10 mouse cellular contexts compared by ENCODE assay signal in the genomic region with DNA sequence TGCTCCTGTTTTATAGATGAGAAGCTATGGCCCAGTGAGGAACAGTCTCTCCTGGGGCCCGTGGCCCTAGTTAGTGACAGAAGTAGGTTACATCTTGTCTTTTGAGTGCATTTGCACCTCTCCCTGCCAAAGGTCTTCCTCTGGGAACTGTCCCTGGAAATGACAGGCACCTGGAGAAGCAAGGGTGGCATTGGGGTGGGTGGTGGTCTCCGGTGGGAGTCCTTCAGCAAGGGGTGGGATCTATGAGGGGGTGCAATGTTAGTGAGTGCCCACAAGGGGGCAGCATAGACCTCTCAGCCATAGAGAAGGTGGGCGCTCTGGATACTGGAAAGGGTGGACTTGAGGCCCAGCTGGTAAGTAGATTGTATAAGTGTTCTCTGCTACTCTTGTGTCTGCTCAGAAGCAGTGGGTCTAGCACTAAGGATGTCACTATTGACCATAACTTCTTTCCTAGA. TPM values are rescaled to one million over a fixed set of nuclear protein-coding genes. Genes with fewer than 3 reads are reported as not detected.
DNase-seq lines count a peak whose midpoint lies in the region; ATAC-seq and TF ChIP-seq lines count a peak whose summit lies in the region.
"Had no signal": no experiment of that assay in that cellular context is flagged by ENCODE, and none has a peak within 500 bp of the region (broad histone marks: within the 10 kb centered on the region; RNA-seq: fewer than 3 reads in every experiment).

No protein-coding gene starts in this region.

- no peaks in the 10 kb centered on the region for H3K9me3 ChIP-seq in G1E (replicated peaks)
- H3K9me3 ChIP-seq in hindbrain, embryonic 12.5 days (replicated peaks) = peaks cover 5% of the 10 kb centered on the region; the same call in 1 of the 2 replicates
- no peaks in the 10 kb centered on the region; the same call in 1 of the 2 replicates for H3K9me3 ChIP-seq in midbrain, embryonic 10.5 days (replicated peaks)

- 66% methylated on average over 3 of the region's 3 CpGs for WGBS in hindbrain, embryonic 12.5 days
- WGBS in midbrain, embryonic 10.5 days = 69% methylated on average over 3 of the region's 3 CpGs

- DNase-seq in layer of hippocampus, adult 2 months (ENCODE audit: low spot score in 2 of 2) = peak in 1 of 2 experiments; percentile 53
- DNase-seq in layer of hippocampus, adult 11-12 months (ENCODE audit: low spot score) = no peak
- peak; percentile 51 for DNase-seq in G1E (ENCODE audit: low spot score)
- peak; percentile 53 to 59 for DNase-seq in cerebellum, postnatal 25 days
- peak; percentile 56 for DNase-seq in midbrain, embryonic 10.5 days (ENCODE audit: low spot score)
- peak; percentile 72 for DNase-seq in thymus, postnatal 4 days
- DNase-seq in spleen, postnatal 36 days (ENCODE audit: low spot score in 2 of 2) = no peak

- no peak overlapping the region for H3K9ac ChIP-seq in hindbrain, embryonic 12.5 days

- H3K4me2 ChIP-seq in hindbrain, embryonic 12.5 days (replicated peaks) = no peak overlapping the region

- TF ChIP-seq CTCF in layer of hippocampus, adult 2 months (conservative IDR thresholded peaks at IDR 0.05) = peak; percentile 97
- TF ChIP-seq CTCF in G1E (IDR thresholded peaks at IDR 0.05; ENCODE audit: low read depth, low read length) = peak; percentile 90

- peaks cover 56% of the 10 kb centered on the region for H3K4me1 ChIP-seq in G1E (ENCODE audit: insufficient read depth, low read depth, low read length)
- peaks cover 28% of the 10 kb centered on the region for H3K4me1 ChIP-seq in hindbrain, embryonic 12.5 days
- H3K4me1 ChIP-seq in midbrain, embryonic 10.5 days = peaks cover 39% of the 10 kb centered on the region

- H3K27ac ChIP-seq in layer of hippocampus, adult 2 months = peak overlapping the region; percentile 65
- H3K27ac ChIP-seq in hindbrain, embryonic 12.5 days = no peak overlapping the region
- no peak overlapping the region; the same call in 1 of the 2 replicates for H3K27ac ChIP-seq in midbrain, embryonic 10.5 days (replicated peaks)
- H3K27ac ChIP-seq: macrophage had no signal

- no peak for ATAC-seq in G1E (ENCODE audit: extremely low read depth, insufficient number of reproducible peaks, low FRiP score, poor library complexity, severe bottlenecking)
- peak; percentile 31; the same call in 1 of the 2 replicates for ATAC-seq in hindbrain, embryonic 12.5 days (ENCODE audit: low FRiP score)

- peaks cover 11% of the 10 kb centered on the region; the same call in 1 of the 2 replicates for H3K27me3 ChIP-seq in G1E (ENCODE audit: insufficient read depth, low read length)
- no peaks in the 10 kb centered on the region for H3K27me3 ChIP-seq in hindbrain, embryonic 12.5 days
- no peaks in the 10 kb centered on the region for H3K27me3 ChIP-seq in midbrain, embryonic 10.5 days (ENCODE audit: low read depth, poor library complexity, severe bottlenecking)

- no peaks in the 10 kb centered on the region for H3K36me3 ChIP-seq in G1E (replicated peaks)
- peaks cover 34% of the 10 kb centered on the region for H3K36me3 ChIP-seq in hindbrain, embryonic 12.5 days
- peaks cover 73% of the 10 kb centered on the region for H3K36me3 ChIP-seq in midbrain, embryonic 10.5 days

- no peak overlapping the region for H3K4me3 ChIP-seq in layer of hippocampus, adult 2 months
- no peak overlapping the region for H3K4me3 ChIP-seq in G1E (ENCODE audit: low read depth, low read length)
- no peak overlapping the region for H3K4me3 ChIP-seq in hindbrain, embryonic 12.5 days
- H3K4me3 ChIP-seq in midbrain, embryonic 10.5 days = no peak overlapping the region

RNA-seq across cellular contexts. Expression of a gene that starts 29.0 kb away (rescaled TPM):
- total RNA-seq in layer of hippocampus, adult 2 months (2021) = under 1 TPM; 0.15 to 0.20 TPM
- total RNA-seq in G1E (2014; fragmentation: Nextera tagmentation) (not detected in 2 replicates), G1E (2017) (not detected in 2 replicates)
- polyA plus RNA-seq in G1E (2012) = 0.02 and 0.04 TPM in 2 replicates
- polyA plus RNA-seq in hindbrain, embryonic 12.5 days (2016; fragmentation: Nextera tagmentation; extraction: Ambion mirVana) = 0.06 TPM in 1 of 2 replicates, not detected in the other
- polyA plus RNA-seq in midbrain, embryonic 10.5 days (2016; fragmentation: Nextera tagmentation; extraction: Ambion mirVana) = 0.06 TPM in 1 of 2 replicates, not detected in the other
- polyA plus RNA-seq: macrophage had no signal

RNA-seq across cellular contexts. Expression of a gene that starts 41.1 kb away (rescaled TPM):
- not detected for total RNA-seq in layer of hippocampus, adult 2 months (2021)
- not detected in 2 replicates for total RNA-seq in G1E (2014; fragmentation: Nextera tagmentation)
- not detected in 2 replicates for total RNA-seq in G1E (2017)
- polyA plus RNA-seq in G1E (2012) = not detected in 2 replicates
- polyA plus RNA-seq in hindbrain, embryonic 12.5 days (2016; fragmentation: Nextera tagmentation; extraction: Ambion mirVana) = not detected in 2 replicates
- polyA plus RNA-seq in midbrain, embryonic 10.5 days (2016; fragmentation: Nextera tagmentation; extraction: Ambion mirVana) = not detected in 2 replicates
- polyA plus RNA-seq: frontal cortex, adult 2 months; macrophage had no signal

RNA-seq across cellular contexts. Expression of a gene that starts 48.9 kb away (rescaled TPM):
- total RNA-seq in layer of hippocampus, adult 2 months (2021) = 10 to 100 TPM; 89.0 to 91.6 TPM
- total RNA-seq in G1E (2014; fragmentation: Nextera tagmentation) (66.5 and 86.3 TPM in 2 replicates), G1E (2017) (89.9 and 107 TPM in 2 replicates)
- polyA plus RNA-seq in G1E (2012) = 29.3 and 35.0 TPM in 2 replicates
- 118 and 122 TPM in 2 replicates for polyA plus RNA-seq in hindbrain, embryonic 12.5 days (2016; fragmentation: Nextera tagmentation; extraction: Ambion mirVana)
- polyA plus RNA-seq in midbrain, embryonic 10.5 days (2016; fragmentation: Nextera tagmentation; extraction: Ambion mirVana) = 51.4 and 55.2 TPM in 2 replicates

Comparison
In these comparisons a context has a peak if more than half of its experiments do, and no peak if none do; other contexts are left out.
1. DNase-seq: peak in G1E (single experiment), cerebellum, postnatal 25 days (2 of 2), midbrain, embryonic 10.5 days (single experiment) and thymus, postnatal 4 days (single experiment); none in layer of hippocampus, adult 11-12 months (single experiment) and spleen, postnatal 36 days (0 of 2).